Mouse (Mus musculus) urinary bladder, adult 18-20 months (tissue): ENCODE results near the gene Ttc13.

ENCODE experiments used
- DNase-seq, 2 experiments: peaks; one replicate each; pipeline ENCODE4 v3.0.0; 2022; ENCODE audit warnings: low spot score in 2 of 2, mixed read lengths in 2 of 2

Ttc13 gene

DNA sequence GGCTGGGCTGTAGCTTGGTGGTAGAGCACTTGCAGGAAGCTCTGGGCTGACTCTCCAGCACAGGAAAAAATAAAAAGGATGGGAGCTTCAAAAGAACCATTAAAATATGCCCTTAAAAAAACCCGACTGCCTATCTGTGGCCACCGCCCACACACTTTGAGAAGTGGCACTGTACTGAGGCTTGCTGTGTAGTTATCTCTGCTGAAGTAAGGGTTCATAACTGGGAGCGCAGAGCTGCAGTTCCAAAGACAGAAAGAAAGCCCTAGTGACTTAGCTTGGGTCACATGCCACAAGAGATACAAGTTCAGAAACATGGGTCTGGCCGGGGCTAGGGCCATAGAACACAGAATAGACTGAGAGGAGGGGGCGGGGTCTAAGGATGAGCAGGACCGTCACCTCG, 63.8 kb downstream of the Ttc13 start:
- no peak for DNase-seq

DNA sequence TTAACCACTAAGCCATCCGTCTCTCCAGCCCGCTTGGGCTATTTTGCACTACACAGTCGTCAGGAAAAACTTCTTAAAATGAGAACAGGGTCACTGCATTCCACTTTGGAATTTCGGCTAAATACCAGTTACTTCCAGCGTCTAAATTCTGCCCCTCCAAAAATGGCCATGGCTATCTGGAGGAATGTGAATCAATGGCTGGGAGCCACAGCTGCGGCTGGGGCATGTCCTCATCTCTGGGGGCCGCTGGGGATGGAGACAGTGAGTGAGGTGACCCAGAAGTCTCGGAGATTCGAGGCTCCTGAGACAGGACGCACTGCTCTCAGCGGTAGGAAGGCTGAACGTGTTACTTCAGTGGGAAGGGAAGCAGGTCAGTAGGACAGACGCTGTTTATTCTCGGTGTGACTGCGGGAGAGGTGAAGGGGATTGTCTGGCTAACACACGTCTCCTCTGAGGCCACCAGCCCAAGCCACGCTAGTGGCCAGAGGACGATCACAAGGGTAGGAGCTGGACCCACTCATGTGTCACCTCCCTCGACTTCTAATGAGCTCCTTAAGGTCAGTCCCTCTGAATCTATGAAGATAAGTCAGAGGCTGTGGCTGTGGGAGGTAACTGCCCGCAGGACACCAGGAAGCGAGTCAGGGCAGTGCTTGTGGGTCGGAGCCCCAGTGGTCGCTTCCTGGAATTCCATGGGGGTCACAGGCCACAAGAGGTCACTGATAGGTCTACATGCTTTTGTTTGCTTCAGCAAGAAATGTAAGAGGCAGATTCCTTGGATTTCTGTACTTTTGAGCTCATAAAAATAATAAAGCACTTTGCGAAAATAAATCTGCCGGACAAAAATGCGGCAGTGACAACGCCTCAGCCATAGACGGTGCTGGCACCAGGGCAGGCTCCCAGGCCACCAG, 68.0 kb downstream of the Ttc13 start:
- DNase-seq = no peak

DNA sequence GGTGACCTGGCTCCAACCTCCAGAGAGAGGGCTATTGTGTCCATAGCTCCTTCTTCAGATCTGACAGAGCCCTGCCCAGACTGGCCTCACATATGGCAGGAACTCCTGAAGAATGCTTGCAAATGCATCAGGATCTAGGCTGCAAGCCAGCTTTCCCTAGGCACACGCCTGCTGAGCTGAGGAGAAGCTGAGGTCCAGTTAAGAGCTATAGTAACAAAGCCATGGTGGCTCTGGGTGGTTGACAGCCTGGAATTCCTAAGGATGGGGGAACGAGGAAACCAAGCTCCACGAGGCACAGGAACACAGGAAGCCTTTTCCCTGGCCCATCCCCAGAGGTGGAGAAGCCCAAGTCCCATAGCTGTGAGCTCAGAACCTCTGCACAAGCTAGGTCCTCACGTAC, 69.2 kb downstream of the Ttc13 start:
- DNase-seq = no peak

DNA sequence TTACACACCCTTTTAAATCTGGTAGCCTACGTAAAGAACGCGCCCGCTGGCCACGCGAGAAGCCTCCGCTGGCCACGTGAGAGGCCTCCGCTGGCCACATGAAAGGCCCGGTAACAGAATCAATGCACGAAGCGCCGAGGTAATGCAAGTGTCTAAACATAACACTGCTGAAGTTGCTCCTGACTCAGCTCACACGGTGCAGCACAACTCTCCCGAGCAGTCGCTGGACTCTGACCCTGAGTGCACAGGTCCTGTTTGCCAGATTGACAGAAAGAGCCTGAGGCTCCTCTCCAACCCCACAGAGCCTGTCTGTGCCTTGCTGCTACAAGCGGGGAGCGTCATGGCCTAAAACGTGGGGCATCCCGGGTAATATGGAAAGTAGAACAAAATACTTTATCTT, 70.0 kb downstream of the Ttc13 start:
- DNase-seq = no peak

DNA sequence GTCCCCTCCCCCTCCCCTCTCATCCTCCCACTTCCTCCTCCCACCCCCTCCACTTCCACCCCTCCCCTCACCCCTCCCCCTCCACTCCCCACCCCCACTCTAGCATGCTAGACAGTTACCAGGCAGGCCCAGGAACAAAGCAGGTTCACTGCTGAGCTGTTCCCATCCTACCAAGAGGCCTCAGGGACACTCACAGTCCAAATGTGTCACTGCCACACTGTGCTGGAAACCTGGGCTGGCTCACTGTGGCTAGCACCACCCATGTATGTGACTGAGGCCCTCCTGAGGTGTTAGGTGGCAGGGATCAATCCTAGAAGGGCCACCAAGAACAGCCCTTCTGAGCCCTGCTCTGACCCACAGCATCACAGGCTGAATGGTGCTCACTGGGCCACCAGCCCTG, 73.5 kb downstream of the Ttc13 start:
- DNase-seq = no peak

DNA sequence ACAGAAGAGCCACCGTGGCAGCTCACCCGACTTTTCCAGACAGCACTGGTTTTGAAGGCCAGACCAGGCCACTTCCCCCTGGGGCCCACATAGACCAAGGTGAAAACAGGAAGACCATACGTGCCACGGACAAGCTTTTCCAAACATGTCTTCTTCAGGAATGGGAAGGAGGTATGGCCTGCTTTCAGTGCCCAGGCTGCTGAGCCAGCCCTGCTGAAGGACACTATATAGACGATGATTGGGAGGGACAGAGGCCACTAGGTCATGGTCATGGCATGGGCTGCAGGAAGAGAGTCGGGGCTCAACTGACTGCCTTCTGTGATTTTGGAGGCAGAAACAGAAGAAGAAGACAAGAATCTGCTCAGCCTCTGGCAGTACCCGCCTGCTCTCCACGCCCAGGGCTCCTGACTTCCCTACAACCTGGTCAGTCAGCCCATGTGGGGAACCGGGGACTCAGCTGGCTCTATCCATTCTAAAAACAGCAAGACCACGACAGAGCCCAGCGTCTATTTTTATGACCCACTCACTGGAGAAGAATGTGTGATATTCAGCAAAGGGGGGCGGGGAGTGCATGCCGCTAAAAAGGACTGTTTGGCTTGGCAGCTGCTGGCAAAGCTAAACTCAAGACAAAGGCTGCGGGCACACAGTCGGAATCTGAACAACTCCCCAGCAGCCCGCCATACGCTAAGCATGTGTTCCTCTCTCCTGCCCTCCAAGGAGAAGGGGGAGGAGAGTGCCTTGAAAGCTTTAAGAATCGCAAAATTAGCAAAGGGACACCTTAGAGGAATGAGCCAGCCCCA, 78.0 kb downstream of the Ttc13 start:
- peak in 1 of 2 experiments; percentile 38 for DNase-seq

DNA sequence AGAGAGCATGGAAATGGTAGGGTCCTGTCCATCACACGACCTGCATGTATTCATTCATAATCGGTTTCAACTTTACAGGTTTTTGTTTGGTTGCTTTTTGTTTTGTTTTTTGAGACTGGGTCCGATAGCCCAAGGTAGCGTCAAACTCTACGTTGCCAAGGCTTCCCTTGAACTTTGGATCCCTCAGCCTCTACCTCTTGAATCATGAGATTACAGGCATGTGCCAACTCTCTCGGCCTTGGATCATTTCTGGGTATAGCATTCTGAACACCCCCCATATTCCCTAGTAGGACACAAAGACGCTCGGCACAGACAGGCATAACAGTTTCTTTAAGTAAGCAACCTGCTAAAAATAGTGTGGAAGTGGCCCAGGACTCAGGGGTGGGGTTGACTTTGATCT, 80.2 kb downstream of the Ttc13 start:
- no peak for DNase-seq

DNA sequence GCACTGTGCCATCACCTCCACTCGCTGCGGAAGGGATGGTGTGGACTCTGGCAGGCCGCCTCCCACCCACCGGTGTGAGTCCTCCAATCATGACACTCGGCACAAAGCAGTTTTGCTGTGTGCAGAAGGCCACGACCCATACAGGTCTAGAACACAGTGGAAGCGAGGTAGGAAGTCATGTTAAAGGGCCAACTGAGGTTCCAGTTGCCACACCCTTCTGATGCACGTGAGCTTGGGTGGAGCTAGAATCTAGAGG, 86.6 kb downstream of the Ttc13 start:
- DNase-seq = no peak

DNA sequence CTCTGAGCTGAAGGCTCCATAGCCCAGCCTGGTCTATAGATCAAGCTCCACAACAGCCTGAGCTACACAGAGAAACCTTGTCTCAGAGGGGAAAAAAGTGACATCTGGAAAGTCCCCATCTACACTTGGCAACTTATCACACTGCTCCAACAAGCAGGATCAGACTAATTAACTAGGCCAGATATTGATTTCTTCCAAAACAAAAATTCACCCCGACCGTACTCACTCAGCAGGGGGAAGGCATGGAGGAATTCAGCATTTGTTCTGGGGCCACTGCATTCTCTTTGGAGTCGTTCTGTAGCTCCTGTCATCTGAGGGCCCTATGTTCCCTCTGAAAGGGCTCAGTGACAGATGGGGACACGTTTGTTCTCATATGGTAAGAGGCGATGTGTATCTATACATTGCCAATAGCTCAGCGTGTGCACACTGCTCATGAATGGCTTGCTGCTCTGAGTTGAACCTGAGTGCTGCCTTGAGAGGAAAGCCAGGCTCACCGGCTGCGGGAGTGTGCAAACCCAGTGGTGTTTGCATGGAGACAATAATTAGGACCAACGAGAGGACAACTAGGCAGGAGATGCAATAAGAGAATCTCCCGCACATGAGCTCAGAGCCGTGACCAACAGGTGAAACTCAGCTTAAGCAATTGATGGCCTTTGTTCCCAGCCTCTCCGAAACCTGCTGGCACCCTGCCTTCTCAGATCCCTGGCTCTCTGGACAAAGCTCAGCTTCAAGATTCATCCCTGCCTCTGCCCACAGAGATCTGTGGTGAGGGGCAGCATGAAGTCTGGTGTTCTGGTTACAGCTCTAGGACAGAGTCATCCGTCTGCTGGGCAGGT, 87.2 kb downstream of the Ttc13 start:
- no peak for DNase-seq

DNA sequence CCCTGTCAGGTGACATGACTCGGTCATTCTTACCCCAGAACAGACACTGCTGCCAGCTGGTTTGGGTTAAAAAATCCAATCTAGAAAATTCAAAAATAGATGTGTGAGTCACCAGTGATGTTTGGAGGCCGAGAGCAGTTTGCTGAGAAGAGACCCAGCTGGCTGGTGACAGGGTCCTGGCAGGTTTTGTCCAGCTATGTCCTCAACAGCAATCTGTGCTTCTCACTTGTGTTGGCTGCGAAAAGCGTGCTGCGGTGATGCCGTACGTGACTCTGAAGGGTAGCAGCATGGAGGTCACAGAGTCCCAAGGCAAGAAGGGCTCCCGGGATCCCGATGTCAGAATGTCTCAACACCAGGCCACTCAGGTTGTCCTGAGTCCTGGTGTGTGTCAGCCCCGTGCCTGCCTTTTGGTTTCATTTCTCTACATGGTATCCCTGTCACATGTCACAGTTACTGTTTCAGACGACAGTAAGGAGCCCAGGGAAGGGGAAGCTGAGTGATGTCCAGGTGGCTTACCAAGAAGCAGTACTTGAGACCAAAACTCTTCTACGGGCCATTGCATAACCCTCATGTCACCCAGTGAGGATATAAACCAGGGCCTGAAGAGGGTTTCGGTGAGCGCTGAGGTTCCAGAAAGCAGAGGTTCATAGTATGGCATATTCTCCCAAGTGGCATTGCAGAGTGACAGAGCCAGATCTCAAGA, 88.6 kb downstream of the Ttc13 start:
- peak in 1 of 2 experiments; percentile 65 for DNase-seq

DNA sequence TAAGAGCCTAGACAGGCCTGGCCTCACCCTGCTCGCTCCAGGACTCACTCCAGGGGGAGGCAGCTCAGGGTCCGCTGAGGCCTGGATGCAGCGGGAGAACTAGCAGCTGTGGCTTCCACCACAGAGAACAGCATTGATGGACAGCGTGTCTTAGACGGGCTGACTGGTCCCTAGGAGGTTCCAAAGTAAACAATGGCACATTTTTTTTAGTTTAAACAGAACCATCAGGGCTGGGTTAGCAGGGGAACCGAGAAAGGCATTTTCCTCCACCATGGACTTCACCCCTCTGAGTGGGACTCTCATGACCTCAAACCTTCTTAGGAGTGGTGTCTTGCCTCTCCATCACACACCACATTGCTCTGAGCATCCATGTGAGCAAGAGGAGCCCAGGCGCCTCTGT, 89.8 kb downstream of the Ttc13 start:
- no peak for DNase-seq

DNA sequence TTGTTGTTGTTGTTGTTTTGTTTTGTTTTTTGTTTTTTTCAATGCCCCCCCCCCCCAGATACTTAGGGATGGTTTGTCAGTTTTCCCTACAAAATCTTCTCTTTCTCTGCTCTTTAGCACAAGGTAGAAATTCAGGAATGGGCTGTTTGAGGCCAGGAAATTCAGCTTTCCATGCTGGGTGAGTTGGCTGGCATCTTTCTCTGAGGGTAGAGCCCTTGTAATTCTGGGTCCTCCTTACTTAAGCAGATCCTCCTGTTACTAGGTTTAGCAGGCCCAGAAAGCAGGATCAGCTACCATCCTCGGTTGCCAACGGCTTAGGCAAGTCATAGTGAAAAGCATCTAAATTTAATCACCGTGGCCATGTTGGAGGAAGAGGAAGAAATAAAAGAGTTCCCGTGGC, 90.9 kb downstream of the Ttc13 start:
- no peak for DNase-seq

DNA sequence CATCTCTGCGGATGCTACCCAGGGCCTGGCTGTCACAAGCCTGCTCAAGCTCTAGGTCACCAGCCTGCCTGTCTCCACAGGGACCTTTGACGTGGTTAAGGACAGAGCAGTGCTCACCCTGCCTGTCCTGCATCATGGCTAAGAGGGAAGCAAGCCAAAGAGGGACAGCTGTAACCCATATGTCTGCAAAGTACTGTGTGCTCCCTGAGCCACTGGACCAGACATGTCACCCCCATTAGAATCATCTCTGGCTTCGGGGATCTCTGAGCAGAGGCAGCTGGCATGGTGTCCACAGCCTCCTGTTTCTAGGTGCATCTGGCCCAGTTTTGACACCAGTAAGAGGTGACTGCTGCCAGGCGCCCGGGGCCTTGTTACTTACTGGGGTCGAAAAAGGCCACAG, 91.3 kb downstream of the Ttc13 start:
- no peak for DNase-seq

DNA sequence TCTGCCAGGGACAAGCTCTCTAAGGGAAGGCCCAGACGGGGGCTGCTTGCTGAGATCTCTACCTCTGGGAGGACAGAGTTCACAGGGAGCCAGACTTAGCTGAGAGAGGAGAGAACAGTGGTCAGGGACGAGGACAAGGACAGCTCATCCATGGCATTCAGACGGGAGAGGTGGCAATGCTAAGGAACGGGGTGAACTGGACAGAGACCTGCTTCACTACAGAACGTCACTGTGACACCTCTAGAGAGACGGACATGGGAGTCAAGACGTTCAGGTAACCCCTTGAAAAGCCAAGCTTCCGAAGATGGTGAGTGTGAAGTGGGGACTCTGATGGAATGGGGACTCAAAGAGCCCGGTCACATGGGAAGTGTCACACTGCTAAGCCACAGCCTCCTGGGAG, 95.5 kb downstream of the Ttc13 start:
- DNase-seq = no peak
